Mouse (Mus musculus) embryonic fibroblast, embryonic 13.5 days (primary cell): ENCODE results near the gene Dis3.

Experiments used
- CTCF ChIP-seq: IDR thresholded peaks from 2 replicates; pipeline ENCODE4 v1.5.1; 2011; ENCODE audit warnings: mild to moderate bottlenecking, control low read depth, low read length, moderate library complexity, borderline replicate concordance; ENCODE audit not compliant: insufficient read depth
- POLR2A ChIP-seq: IDR thresholded peaks from 2 replicates; pipeline ENCODE4 v1.6.1; 2011; ENCODE audit warnings: low read depth, mild to moderate bottlenecking, control low read depth, low read length, moderate library complexity

GRCm38 (mm10) chr14:99058959-99059586, 40.5 kb downstream of the Dis3 start:
- TF ChIP-seq CTCF (no peak), POLR2A (no peak)
